In the genomic region with DNA sequence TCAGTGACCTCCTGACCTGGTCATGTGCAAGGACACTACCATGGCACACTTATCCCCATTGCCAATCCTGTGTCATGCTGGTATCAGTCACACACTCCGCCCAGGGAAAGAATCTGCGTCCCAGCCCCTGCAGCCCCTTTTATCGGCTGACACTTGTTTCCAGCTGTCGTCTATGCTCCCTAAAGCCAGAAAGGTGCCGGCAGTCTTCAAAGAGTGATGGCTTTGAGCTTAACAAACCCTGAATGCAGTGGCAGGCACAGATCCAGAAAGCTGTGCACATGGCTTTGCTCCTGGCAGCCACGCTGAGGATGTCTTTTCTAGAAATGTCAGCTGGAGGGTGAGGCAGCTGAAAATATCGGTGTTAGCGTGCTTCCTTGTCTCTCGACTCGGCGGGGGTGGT, we compare ENCODE assay signal across 8 mouse cellular contexts.
A peak's percentile ranks its signal among the peaks of the same experiment; 100 is the strongest.
DNase-seq lines count a peak whose midpoint lies in the region; ATAC-seq and TF ChIP-seq lines count a peak whose summit lies in the region.
"Had no signal": no experiment of that assay in that cellular context is flagged by ENCODE, and none has a peak within 500 bp of the region (broad histone marks: within the 10 kb centered on the region; RNA-seq: fewer than 3 reads in every experiment).

No protein-coding gene starts in this region.

- no peaks in the 10 kb centered on the region for H3K36me3 ChIP-seq in hindbrain, embryonic 14.5 days (replicated peaks; ENCODE audit: control insufficient read depth, insufficient read depth)
- H3K36me3 ChIP-seq in hindbrain, embryonic 12.5 days = no peaks in the 10 kb centered on the region
- no peaks in the 10 kb centered on the region for H3K36me3 ChIP-seq in limb, embryonic 14.5 days (ENCODE audit: control insufficient read depth, insufficient read depth, low read length)

- peak overlapping the region; percentile 20; the same call in 1 of the 2 replicates for H3K9ac ChIP-seq in hindbrain, embryonic 14.5 days
- no peak overlapping the region for H3K9ac ChIP-seq in hindbrain, embryonic 12.5 days
- no peak overlapping the region for H3K9ac ChIP-seq in limb, embryonic 14.5 days (ENCODE audit: low read depth, low read length, severe bottlenecking)

- no peak overlapping the region for H3K4me2 ChIP-seq in hindbrain, embryonic 14.5 days (replicated peaks)
- H3K4me2 ChIP-seq in hindbrain, embryonic 12.5 days (replicated peaks) = no peak overlapping the region
- no peak overlapping the region for H3K4me2 ChIP-seq in limb, embryonic 14.5 days (replicated peaks; ENCODE audit: low read depth, low read length, severe bottlenecking)

- 0 out of 2 replicates have a peak overlapping the region, but pooled peaks have one; percentile 12 for H3K27ac ChIP-seq in hindbrain, embryonic 14.5 days
- no peak overlapping the region for H3K27ac ChIP-seq in hindbrain, embryonic 12.5 days
- no peak overlapping the region for H3K27ac ChIP-seq in limb, embryonic 14.5 days (replicated peaks; ENCODE audit: low read depth, low read length)
- no peak overlapping the region for H3K27ac ChIP-seq in left cerebral cortex, adult 2 months

- intact Hi-C loops in left cerebral cortex, adult 2 months (cut with DNase I) = no loop called here

- H3K27me3 ChIP-seq in hindbrain, embryonic 14.5 days (ENCODE audit: control insufficient read depth, insufficient read depth, low read length) = no peaks in the 10 kb centered on the region
- H3K27me3 ChIP-seq in hindbrain, embryonic 12.5 days = 0 out of 2 replicates have a peak, but pooled peaks cover 4% of the 10 kb centered on the region
- no peaks in the 10 kb centered on the region for H3K27me3 ChIP-seq in limb, embryonic 14.5 days (ENCODE audit: control insufficient read depth, insufficient read depth, low read length)

- no peak for TF ChIP-seq CTCF in left cerebral cortex, adult 2 months (IDR thresholded peaks at IDR 0.05)

- H3K4me1 ChIP-seq in hindbrain, embryonic 14.5 days (replicated peaks; ENCODE audit: control insufficient read depth, insufficient read depth, low read length) = peaks cover 17% of the 10 kb centered on the region
- H3K4me1 ChIP-seq in hindbrain, embryonic 12.5 days = peaks cover 20% of the 10 kb centered on the region
- peaks cover 15% of the 10 kb centered on the region for H3K4me1 ChIP-seq in limb, embryonic 14.5 days (ENCODE audit: control insufficient read depth, insufficient read depth, low read length)

- 32% methylated on average over 11 of the region's 11 CpGs for WGBS in hindbrain, embryonic 14.5 days
- 50% methylated on average over 11 of the region's 11 CpGs for WGBS in hindbrain, embryonic 12.5 days
- 38% methylated on average over 11 of the region's 11 CpGs for WGBS in limb, embryonic 14.5 days

- no peaks in the 10 kb centered on the region for H3K9me3 ChIP-seq in hindbrain, embryonic 14.5 days (ENCODE audit: control insufficient read depth, low read length)
- H3K9me3 ChIP-seq in hindbrain, embryonic 12.5 days (replicated peaks) = no peaks in the 10 kb centered on the region
- no peaks in the 10 kb centered on the region for H3K9me3 ChIP-seq in limb, embryonic 14.5 days (ENCODE audit: control insufficient read depth, low read length)

- peak; percentile 61 for DNase-seq in hindbrain, embryonic 14.5 days (ENCODE audit: low spot score)
- DNase-seq in right cerebral cortex, postnatal 4 days = peak; percentile 52
- no peak for DNase-seq in right cerebral cortex, postnatal 25 days
- peak; percentile 73 for DNase-seq in limb, embryonic 14.5 days (ENCODE audit: low spot score)
- peak; percentile 19 to 28 for DNase-seq in thymus, postnatal 36 days
- no peak for DNase-seq in left cerebral cortex, adult 2 months (ENCODE audit: extremely low spot score in 1 of 2, low spot score in 2 of 2)

- no peak for TF ChIP-seq POLR2A in limb, embryonic 14.5 days (IDR thresholded peaks at IDR 0.05; ENCODE audit: borderline replicate concordance, extremely low read depth, insufficient read depth, insufficient read length)

- no peak for ATAC-seq in hindbrain, embryonic 14.5 days (ENCODE audit: low FRiP score)
- no peak for ATAC-seq in hindbrain, embryonic 12.5 days (ENCODE audit: low FRiP score)
- peak; percentile 51 for ATAC-seq in limb, embryonic 14.5 days (ENCODE audit: low FRiP score, low read depth)

- no peak overlapping the region for H3K4me3 ChIP-seq in hindbrain, embryonic 14.5 days (replicated peaks; ENCODE audit: low read length)
- no peak overlapping the region for H3K4me3 ChIP-seq in hindbrain, embryonic 12.5 days
- H3K4me3 ChIP-seq in limb, embryonic 14.5 days (replicated peaks; ENCODE audit: low read length) = no peak overlapping the region
- no peak overlapping the region for H3K4me3 ChIP-seq in left cerebral cortex, adult 2 months
- H3K4me3 ChIP-seq: erythroblast, embryonic 14.5 days had no signal

Comparison
In these comparisons a context has a peak if more than half of its experiments do, and no peak if none do; other contexts are left out.
1. DNase-seq: peak in hindbrain, embryonic 14.5 days (single experiment), right cerebral cortex, postnatal 4 days (single experiment), limb, embryonic 14.5 days (single experiment) and thymus, postnatal 36 days (2 of 2); none in right cerebral cortex, postnatal 25 days (single experiment) and left cerebral cortex, adult 2 months (0 of 2).